Mouse (Mus musculus): ENCODE results near the gene Dact2. TPM values are rescaled to one million over a fixed set of nuclear protein-coding genes. Genes with fewer than 3 reads are reported as not detected.

The Dact2 gene
- total and polyA plus RNA-seq, 2 experiments from 2014 or later = 2.8 to 19.4 TPM

- no peak overlapping the region for H3K4me2 ChIP-seq (ENCODE audit: low read depth, low read length, poor library complexity, severe bottlenecking)
- TF ChIP-seq CTCF (IDR thresholded peaks at IDR 0.05) = peak; percentile 89
- no peak overlapping the region for H3K9ac ChIP-seq (replicated peaks; ENCODE audit: low read length, poor library complexity, severe bottlenecking)
- WGBS = 58% methylated on average over 3 of the region's 3 CpGs
- H3K9me3 ChIP-seq (ENCODE audit: low read length) = no peaks in the 10 kb centered on the region
- DNase-seq (ENCODE audit: low spot score) (peak; percentile 87), ATAC-seq (ENCODE audit: low FRiP score) (0 out of 2 replicates have a peak, but pooled peaks have one; percentile 31)
- no peaks in the 10 kb centered on the region for H3K36me3 ChIP-seq (ENCODE audit: insufficient read depth, low read length)
- H3K27ac ChIP-seq (ENCODE audit: low read depth, low read length) = no peak overlapping the region
- H3K4me1 ChIP-seq (ENCODE audit: insufficient read depth, low read length) = no peaks in the 10 kb centered on the region
- no peak overlapping the region for H3K4me3 ChIP-seq (ENCODE audit: low read depth, low read length)
- H3K27me3 ChIP-seq (ENCODE audit: insufficient read depth, low read length) = no peaks in the 10 kb centered on the region
Observed at GRCm38 (mm10) chr17:14232629-14233028, 28.5 kb upstream of the Dact2 start.

GRCm38 (mm10) chr17:14230698-14231430, 26.8 kb upstream of the Dact2 start:
- no peak overlapping the region for H3K4me2 ChIP-seq (ENCODE audit: low read depth, low read length, poor library complexity, severe bottlenecking)
- H3K9ac ChIP-seq (replicated peaks; ENCODE audit: low read length, poor library complexity, severe bottlenecking) = no peak overlapping the region
- no peaks in the 10 kb centered on the region for H3K9me3 ChIP-seq (ENCODE audit: low read length)
- TF ChIP-seq CTCF (IDR thresholded peaks at IDR 0.05) = no peak
- no peaks in the 10 kb centered on the region for H3K4me1 ChIP-seq (ENCODE audit: insufficient read depth, low read length)
- DNase-seq (ENCODE audit: low spot score) = no peak
- H3K36me3 ChIP-seq (ENCODE audit: insufficient read depth, low read length) = no peaks in the 10 kb centered on the region
- H3K27ac ChIP-seq (ENCODE audit: low read depth, low read length) = no peak overlapping the region
- H3K4me3 ChIP-seq (ENCODE audit: low read depth, low read length) = no peak overlapping the region
- 26% methylated on average over 13 of the region's 13 CpGs for WGBS
- ATAC-seq (ENCODE audit: low FRiP score) = no peak
- no peaks in the 10 kb centered on the region for H3K27me3 ChIP-seq (ENCODE audit: insufficient read depth, low read length)

DNA sequence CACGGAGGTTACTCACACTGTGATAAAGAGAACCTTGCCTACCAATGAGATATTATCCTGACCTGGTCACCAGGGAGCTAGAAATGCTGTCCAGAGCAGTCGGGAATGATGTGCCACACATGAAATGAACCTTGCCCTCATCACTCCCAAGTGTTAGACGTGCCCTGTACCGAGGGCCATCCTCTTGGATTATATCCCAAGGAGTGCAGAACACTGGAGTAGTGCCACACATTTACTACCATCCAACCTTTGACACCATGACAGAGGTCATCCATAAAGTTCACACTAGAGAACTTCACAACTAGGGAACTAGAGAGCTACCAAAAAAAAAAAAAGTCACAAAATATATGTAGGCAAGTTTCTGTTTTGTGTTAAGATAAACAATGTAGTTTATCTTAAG, 24.3 kb upstream of the Dact2 start:
- no peak overlapping the region for H3K9ac ChIP-seq (replicated peaks; ENCODE audit: low read length, poor library complexity, severe bottlenecking)
- WGBS = 83% methylated on average over 4 of the region's 4 CpGs
- no peaks in the 10 kb centered on the region for H3K9me3 ChIP-seq (ENCODE audit: low read length)
- TF ChIP-seq CTCF (IDR thresholded peaks at IDR 0.05) = no peak
- ATAC-seq (ENCODE audit: low FRiP score) (no peak), DNase-seq (ENCODE audit: low spot score) (no peak)
- no peak overlapping the region for H3K4me2 ChIP-seq (ENCODE audit: low read depth, low read length, poor library complexity, severe bottlenecking)
- no peaks in the 10 kb centered on the region for H3K36me3 ChIP-seq (ENCODE audit: insufficient read depth, low read length)
- H3K4me1 ChIP-seq (ENCODE audit: insufficient read depth, low read length) = no peaks in the 10 kb centered on the region
- H3K27ac ChIP-seq (ENCODE audit: low read depth, low read length) = no peak overlapping the region
- no peaks in the 10 kb centered on the region for H3K27me3 ChIP-seq (ENCODE audit: insufficient read depth, low read length)
- H3K4me3 ChIP-seq (ENCODE audit: low read depth, low read length) = no peak overlapping the region

GRCm38 (mm10) chr17:14227601-14228000, 23.5 kb upstream of the Dact2 start:
- no peak for TF ChIP-seq CTCF (IDR thresholded peaks at IDR 0.05)
- DNase-seq (ENCODE audit: low spot score) = no peak
- no peak overlapping the region for H3K4me3 ChIP-seq (ENCODE audit: low read depth, low read length)
- no peak overlapping the region for H3K4me2 ChIP-seq (ENCODE audit: low read depth, low read length, poor library complexity, severe bottlenecking)
- H3K27ac ChIP-seq (ENCODE audit: low read depth, low read length) = no peak overlapping the region
- no peaks in the 10 kb centered on the region for H3K9me3 ChIP-seq (ENCODE audit: low read length)
- H3K27me3 ChIP-seq (ENCODE audit: insufficient read depth, low read length) = no peaks in the 10 kb centered on the region
- no peak overlapping the region for H3K9ac ChIP-seq (replicated peaks; ENCODE audit: low read length, poor library complexity, severe bottlenecking)
- ATAC-seq (ENCODE audit: low FRiP score) = no peak
- no peaks in the 10 kb centered on the region for H3K4me1 ChIP-seq (ENCODE audit: insufficient read depth, low read length)
- no peaks in the 10 kb centered on the region for H3K36me3 ChIP-seq (ENCODE audit: insufficient read depth, low read length)
- 54% methylated on average over 6 of the region's 6 CpGs for WGBS

DNA sequence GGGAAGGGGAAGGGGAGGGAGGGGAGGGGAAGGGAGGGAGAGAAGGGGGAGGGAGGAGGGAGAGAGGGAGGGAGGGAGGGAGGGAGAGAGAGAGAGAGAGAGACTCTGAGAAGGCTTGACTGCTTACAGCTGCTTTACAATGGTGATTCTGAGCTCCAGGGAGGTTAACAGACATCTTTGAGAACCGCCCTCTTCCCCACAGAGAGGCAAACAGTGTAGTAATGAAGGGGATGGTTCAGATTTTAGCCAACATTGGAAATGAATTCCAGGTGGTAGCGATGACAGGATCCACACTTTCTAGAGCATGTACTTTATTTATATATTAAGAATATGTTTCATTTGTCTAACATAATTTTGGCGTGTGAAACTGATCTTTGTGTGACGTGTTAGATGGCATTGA, 22.7 kb upstream of the Dact2 start:
- whole genome bisulfite sequencing = 41% methylated on average over 4 of the region's 4 CpGs
- ATAC-seq (ENCODE audit: low FRiP score) = no peak
- no peak for DNase-seq (ENCODE audit: low spot score)

GRCm38 (mm10) chr17:14225982-14226652, 22.0 kb upstream of the Dact2 start:
- DNase-seq (ENCODE audit: low spot score) = no peak
- Histone ChIP-seq H3K4me1 (ENCODE audit: insufficient read depth, low read length) (no peaks in the 10 kb centered on the region), H3K4me2 (ENCODE audit: low read depth, low read length, poor library complexity, severe bottlenecking) (no peak overlapping the region), H3K27me3 (ENCODE audit: insufficient read depth, low read length) (no peaks in the 10 kb centered on the region), H3K27ac (ENCODE audit: low read depth, low read length) (no peak overlapping the region), H3K36me3 (ENCODE audit: insufficient read depth, low read length) (no peaks in the 10 kb centered on the region), H3K9ac (replicated peaks; ENCODE audit: low read length, poor library complexity, severe bottlenecking) (no peak overlapping the region), H3K9me3 (ENCODE audit: low read length) (no peaks in the 10 kb centered on the region), H3K4me3 (ENCODE audit: low read depth, low read length) (no peak overlapping the region)
- no peak for ATAC-seq (ENCODE audit: low FRiP score)
- WGBS = 71% methylated on average over 9 of the region's 9 CpGs
- no peak for TF ChIP-seq CTCF (IDR thresholded peaks at IDR 0.05)

More for the DNA sequence above, 22.7 kb upstream of the Dact2 start:
- Histone ChIP-seq H3K4me3 (ENCODE audit: low read depth, low read length) (no peak overlapping the region), H3K36me3 (ENCODE audit: insufficient read depth, low read length) (no peaks in the 10 kb centered on the region), H3K9ac (replicated peaks; ENCODE audit: low read length, poor library complexity, severe bottlenecking) (no peak overlapping the region), H3K4me2 (ENCODE audit: low read depth, low read length, poor library complexity, severe bottlenecking) (no peak overlapping the region), H3K9me3 (ENCODE audit: low read length) (no peaks in the 10 kb centered on the region), H3K27ac (ENCODE audit: low read depth, low read length) (no peak overlapping the region), H3K27me3 (ENCODE audit: insufficient read depth, low read length) (no peaks in the 10 kb centered on the region), H3K4me1 (ENCODE audit: insufficient read depth, low read length) (no peaks in the 10 kb centered on the region)
- no peak for TF ChIP-seq CTCF (IDR thresholded peaks at IDR 0.05)

All from midbrain, postnatal 0 days (tissue).